Mouse (Mus musculus): ENCODE measurements around the gene Gtf2f2. TPM values are rescaled to one million over a fixed set of nuclear protein-coding genes. Genes with fewer than 3 reads are reported as not detected.
"Not testable (repeated sequence)": the region's sequence is repeated elsewhere in the genome, so short reads cannot be mapped to it uniquely, and the experiment has no call there.

Gene Gtf2f2
- total RNA-seq, 2 experiments from 2014 or later: 26.7 to 27.0 TPM

GRCm38 (mm10) chr14:75868028-75868427 is 142.6 kb downstream of the Gtf2f2 start:
- not testable (repeated sequence) for DNase-seq (ENCODE audit: low spot score in 2 of 2)

GRCm38 (mm10) chr14:75866706-75867333 is 143.8 kb downstream of the Gtf2f2 start:
- no peak for DNase-seq (ENCODE audit: low spot score in 2 of 2)

GRCm38 (mm10) chr14:75863549-75864409 is 146.9 kb downstream of the Gtf2f2 start:
- DNase-seq (ENCODE audit: low spot score in 2 of 2): no peak

- no peak for DNase-seq (ENCODE audit: low spot score in 2 of 2)
Measured at GRCm38 (mm10) chr14:75862701-75863100, 148.0 kb downstream of the Gtf2f2 start.

GRCm38 (mm10) chr14:75859619-75860018 is 151.0 kb downstream of the Gtf2f2 start:
- no peak for DNase-seq (ENCODE audit: low spot score in 2 of 2)

- no peak for DNase-seq (ENCODE audit: low spot score in 2 of 2)
Measured at GRCm38 (mm10) chr14:75858181-75858580, 152.5 kb downstream of the Gtf2f2 start.

GRCm38 (mm10) chr14:75855263-75855992 is 155.2 kb downstream of the Gtf2f2 start:
- DNase-seq (ENCODE audit: low spot score in 2 of 2): no peak

GRCm38 (mm10) chr14:75852016-75852415 is 158.6 kb downstream of the Gtf2f2 start:
- DNase-seq (ENCODE audit: low spot score in 2 of 2): no peak

GRCm38 (mm10) chr14:75850819-75851218 is 159.8 kb downstream of the Gtf2f2 start:
- no peak for DNase-seq (ENCODE audit: low spot score in 2 of 2)

GRCm38 (mm10) chr14:75849842-75850568 is 160.7 kb downstream of the Gtf2f2 start:
- no peak for DNase-seq (ENCODE audit: low spot score in 2 of 2)

GRCm38 (mm10) chr14:75849236-75849635 is 161.4 kb downstream of the Gtf2f2 start:
- DNase-seq (ENCODE audit: low spot score in 2 of 2): no peak

GRCm38 (mm10) chr14:75848482-75848881 is 162.2 kb downstream of the Gtf2f2 start:
- DNase-seq (ENCODE audit: low spot score in 2 of 2): no peak

GRCm38 (mm10) chr14:75847669-75848068 is 163.0 kb downstream of the Gtf2f2 start:
- DNase-seq (ENCODE audit: low spot score in 2 of 2): no peak

Other genes starting within 250 kb of the Gtf2f2 start
- gene Slc25a30, start 223.8 kb downstream of the Gtf2f2 start, total RNA-seq (2021): 10 to 100 TPM; 11.0 to 12.9 TPM
- gene Tpt1, start 165.8 kb downstream of the Gtf2f2 start, total RNA-seq (2021): 1,000 to 10,000 TPM; 1,133 to 1,398 TPM
- 10 to 100 TPM; 31.8 to 34.7 TPM for gene Kctd4, start 55.9 kb downstream of the Gtf2f2 start, total RNA-seq (2021)
- 10 to 100 TPM; 19.3 to 21.1 TPM for gene Gpalpp1, start 99.9 kb upstream of the Gtf2f2 start, total RNA-seq (2021)
- gene Nufip1, start 100.0 kb upstream of the Gtf2f2 start, total RNA-seq (2021): 1 to 10 TPM; 8.4 to 8.6 TPM